Mouse (Mus musculus): ENCODE measurements around the gene Btbd9.

- TF ChIP-seq CTCF (IDR thresholded peaks at IDR 0.05; ENCODE audit: borderline replicate concordance, insufficient read depth, low read length) (no peak), POLR2A (IDR thresholded peaks at IDR 0.05; ENCODE audit: low read depth, low read length) (no peak)
Observed at GRCm38 (mm10) chr17:30253924-30254323, 322.4 kb downstream of the Btbd9 start.
